Mouse (Mus musculus) MN1 (cell line): ENCODE results near the gene Anln.

Experiments
- DNase-seq: peaks from one replicate; pipeline ENCODE4 v3.0.0-alpha.2; 2016; ENCODE audit warnings: low spot score

Anln gene

DNA sequence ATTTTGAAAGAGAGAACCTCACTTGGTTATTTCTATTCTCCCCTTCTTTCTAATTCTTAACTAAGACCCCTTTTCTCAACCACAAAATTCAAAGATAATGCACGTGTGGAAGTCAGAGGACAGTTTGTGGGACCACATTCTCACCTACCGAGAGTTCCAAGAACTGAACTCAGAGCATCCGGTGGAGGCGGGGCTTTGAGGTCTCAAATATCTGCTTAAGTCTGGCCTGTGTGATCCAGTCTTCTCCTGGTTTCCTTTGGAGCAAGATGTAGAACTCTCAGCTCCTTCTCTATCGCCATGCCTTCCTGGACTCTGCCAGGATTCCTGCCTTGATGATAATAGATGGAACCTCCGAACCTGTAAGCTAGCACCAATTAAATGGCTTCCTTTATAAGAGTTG lies 13.0 kb upstream of the Anln start:
- no peak for DNase-seq

GRCm38 (mm10) chr9:22399021-22399420 lies 10.0 kb upstream of the Anln start:
- no peak for DNase-seq

- DNase-seq: no peak
These were observed 5.7 kb upstream of the Anln start for GRCm38 (mm10) chr9:22394725-22395124.

DNA sequence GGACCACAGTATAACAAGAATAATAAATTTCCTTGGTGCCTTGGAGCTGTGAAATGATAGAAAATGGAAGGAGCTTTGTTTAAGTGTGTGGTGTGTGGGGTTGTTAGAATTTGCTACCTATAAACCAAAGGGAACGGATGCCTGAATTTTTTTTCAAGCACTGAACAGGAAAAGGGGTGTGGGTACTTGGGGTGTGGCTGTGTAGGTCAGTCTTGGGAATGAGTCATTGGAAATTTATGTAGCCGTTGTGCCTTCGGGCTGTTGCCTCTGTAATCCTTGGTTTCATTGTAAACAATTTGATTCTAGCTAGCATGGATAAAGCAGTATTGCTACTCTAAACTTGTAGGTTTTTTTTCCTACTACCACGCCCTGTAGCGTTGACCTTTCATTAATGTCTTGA lies 1.4 kb upstream of the Anln start:
- DNase-seq: no peak

DNA sequence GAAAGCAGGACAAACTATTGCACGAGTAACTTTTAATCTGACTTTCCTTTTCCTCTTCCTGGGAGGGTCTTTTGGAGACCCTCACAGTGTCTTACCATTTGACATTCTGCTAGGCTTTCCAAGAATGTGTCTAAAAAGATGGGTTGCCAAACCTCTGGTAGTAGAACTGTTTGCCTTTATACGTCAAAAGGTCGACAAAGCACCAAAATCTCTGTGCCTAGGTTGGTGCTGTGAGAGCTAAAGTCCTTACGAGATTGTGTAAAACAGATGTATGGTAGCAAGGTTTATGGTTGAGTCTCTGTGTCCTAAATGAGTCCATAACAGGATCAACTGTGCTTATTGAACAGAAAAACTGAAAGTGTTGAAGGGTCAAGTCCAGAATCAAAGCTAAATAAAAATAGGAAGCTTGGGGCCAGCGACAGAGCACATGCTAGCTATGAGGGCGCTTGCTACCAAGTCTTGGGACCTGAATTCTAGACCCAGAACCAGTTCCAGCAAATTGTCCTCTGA lies 803 bp upstream of the Anln start:
- no peak for DNase-seq

DNA sequence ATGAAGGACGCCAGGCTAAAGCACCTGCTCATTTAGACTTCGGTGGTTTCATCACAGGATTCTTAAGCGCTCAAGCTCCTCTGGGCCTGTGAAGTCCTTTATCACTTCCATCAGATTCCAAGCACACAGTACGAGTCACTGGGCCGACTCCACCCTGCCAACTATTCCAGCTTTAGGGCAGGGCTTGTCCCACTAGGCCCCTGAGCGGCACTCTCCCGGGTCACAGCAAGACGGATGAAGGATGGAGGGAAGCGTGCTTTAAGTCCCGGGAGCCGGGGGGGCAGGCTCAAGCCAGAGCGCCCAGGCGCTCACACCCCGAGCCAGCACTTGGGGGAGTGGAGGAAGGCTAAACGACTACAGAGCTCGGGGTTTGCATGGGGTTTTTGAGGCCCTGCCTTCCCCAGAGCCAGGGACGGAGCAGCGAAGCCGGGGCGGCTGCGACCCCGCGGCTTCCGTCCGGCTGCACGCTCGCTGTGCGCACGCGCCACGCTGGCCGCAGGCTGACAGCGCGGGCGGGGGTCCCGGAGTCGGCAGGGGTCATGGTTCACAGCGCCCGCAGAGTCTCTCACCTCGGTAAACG lies 497 bp downstream of the Anln start:
- DNase-seq: peak; percentile 34

DNA sequence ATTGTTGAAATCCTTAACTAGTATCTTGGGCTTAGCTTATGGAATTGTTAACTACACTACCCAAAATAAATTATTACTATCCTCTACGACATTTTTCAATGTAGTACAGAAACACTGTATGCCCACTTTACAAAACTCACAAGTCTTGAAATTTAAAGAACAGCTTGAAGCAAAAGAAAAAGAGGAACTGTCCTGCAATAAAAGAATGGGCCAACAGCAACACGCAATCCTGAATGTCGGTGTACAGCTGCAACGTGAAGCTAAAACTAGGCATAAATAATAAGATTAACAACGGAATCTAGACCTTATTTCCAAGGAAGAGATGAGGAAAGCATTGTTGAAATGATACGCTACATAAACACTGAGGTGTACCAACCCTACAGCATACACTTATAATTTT lies 1.1 kb downstream of the Anln start:
- no peak for DNase-seq

DNA sequence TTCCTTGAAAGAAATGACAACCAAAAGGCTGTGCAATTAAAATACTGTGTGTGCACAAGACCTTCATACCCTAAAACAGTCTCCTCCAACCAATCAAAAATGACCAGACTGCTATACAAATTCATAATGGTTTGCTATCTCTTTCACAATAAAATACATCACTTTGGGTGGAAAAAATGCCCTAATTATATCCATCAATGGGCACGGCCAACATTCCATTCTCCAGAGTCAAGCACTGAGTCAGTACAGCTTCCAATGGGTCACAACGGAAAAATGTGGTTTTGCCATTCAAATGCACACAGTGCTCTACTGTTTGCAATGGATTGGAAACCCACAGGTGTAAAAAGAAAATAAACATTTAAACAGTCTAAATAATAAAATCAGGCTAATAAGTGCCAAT lies 3.1 kb downstream of the Anln start:
- DNase-seq: no peak

- DNase-seq: no peak
These were observed 12.9 kb downstream of the Anln start for GRCm38 (mm10) chr9:22376086-22376485.

- DNase-seq: no peak
These were observed 16.2 kb downstream of the Anln start for GRCm38 (mm10) chr9:22372760-22373159.

GRCm38 (mm10) chr9:22368030-22368429 lies 21.0 kb downstream of the Anln start:
- no peak for DNase-seq

DNA sequence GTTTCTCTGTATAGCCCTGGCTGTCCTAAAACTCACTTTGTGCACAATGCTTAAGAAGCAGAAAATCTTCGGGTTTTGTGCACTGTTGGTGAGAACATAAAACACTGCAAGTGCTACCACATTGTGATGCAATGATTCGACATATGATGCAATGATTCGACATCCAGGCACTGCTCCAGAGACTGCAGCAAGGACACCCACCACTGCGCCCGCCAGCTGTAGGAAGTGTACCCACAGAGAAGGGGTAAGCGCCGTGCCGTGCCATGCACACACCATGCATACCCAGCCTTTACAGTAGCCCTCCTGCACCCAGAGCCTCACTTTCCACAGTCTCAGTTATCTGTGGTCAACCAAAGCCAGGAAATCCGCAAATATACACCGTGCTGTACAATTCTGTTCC lies 22.4 kb downstream of the Anln start:
- DNase-seq: peak; percentile 10

DNA sequence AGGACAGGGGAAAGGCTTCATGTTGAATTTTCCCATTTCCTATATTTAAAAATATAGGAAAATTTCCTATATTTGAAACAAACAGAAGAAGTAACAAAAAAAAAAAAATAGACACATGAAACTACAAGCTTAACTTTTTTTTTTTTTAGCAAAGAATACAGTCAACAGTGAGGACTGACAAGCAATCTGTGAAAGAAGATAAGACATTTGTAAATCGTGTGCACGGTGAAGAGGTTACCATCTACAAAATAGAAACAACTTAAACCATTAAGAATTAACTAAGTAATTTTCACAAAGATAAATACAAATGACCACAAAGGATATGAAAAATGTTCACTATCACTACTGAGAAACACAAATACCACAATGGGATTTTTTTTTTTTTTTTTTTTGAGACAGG lies 22.8 kb downstream of the Anln start:
- no peak for DNase-seq

GRCm38 (mm10) chr9:22360916-22361315 lies 28.1 kb downstream of the Anln start:
- no peak for DNase-seq

GRCm38 (mm10) chr9:22355919-22356318 lies 33.1 kb downstream of the Anln start:
- DNase-seq: no peak

DNA sequence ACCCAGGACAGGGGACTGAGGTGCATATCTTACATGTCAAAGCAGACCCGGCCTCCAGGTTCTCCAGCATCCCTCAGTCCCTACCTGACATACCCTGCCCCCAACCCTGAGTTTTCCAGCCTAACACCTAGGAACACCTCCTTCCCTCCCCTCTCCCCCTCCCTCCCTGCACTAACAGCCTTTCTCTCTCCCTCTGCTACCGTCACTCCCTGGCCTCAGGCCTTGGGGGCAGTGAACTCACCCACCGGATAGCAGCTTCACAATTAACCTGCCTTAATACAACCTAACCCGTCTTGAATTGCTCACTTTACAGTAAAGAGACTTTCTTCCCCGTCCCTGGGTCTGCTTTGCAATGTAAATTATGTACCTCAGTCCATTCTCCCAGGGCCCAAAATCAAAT lies 35.1 kb downstream of the Anln start:
- DNase-seq: no peak

GRCm38 (mm10) chr9:22353465-22353864 lies 35.5 kb downstream of the Anln start:
- no peak for DNase-seq

DNA sequence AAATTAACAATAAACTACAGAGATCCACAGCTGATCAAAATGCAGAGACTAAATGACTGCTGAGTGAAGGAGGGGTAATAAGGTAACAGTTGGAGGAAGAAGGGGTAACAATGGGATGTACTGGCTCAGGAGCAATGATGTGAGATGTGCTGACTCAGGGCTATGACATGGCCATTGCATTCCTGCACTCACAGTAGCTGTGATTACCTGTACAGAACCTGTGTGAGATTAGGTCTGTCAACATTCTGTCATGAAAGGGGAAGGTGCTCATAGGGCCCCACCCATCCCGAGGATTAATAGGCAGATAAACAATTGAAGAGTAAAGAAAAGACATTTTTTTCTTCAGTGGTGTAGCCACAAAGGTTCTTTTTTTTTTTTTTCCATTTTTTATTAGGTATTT lies 48.7 kb downstream of the Anln start:
- DNase-seq: no peak

DNA sequence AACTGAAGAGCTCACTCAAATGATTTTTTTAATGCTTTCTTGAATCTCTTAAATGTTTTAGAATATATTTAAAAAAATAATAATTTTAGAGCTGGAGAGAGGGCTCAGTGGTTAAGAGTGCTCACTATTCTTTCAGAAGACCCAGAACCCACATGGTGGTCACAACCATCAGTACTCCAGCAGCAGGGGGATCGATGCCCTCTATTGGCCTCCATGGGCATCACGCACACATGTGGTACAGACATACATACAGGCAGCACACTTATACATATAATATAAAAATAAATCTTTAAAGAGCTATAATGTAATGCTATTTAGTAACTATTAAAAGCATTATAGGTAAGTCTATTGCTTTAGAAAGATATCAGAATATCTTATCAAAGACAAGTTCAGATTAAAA lies 51.8 kb downstream of the Anln start:
- no peak for DNase-seq

GRCm38 (mm10) chr9:22327475-22328387 lies 61.3 kb downstream of the Anln start:
- DNase-seq: peak; percentile 53

DNA sequence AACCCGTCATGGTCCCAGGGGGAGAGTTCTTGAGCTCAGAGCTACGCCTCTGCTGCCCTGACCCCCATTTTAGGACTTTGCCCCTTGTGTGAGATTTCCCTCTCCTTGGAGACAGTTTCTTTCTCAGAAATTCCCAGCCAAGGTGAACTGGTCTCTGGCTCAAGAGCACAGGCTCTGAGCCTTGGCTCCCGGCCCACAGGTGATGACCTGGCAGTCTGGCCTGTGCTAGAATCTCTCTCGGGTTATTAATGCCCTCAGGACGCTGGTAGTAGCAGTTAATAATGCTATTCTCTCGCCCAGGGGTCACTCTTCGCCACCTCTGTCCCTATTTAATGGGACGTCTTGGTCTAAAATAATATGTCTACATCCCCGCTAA lies 61.9 kb downstream of the Anln start:
- DNase-seq: no peak

GRCm38 (mm10) chr9:22324579-22324978 lies 64.4 kb downstream of the Anln start:
- DNase-seq: no peak

DNA sequence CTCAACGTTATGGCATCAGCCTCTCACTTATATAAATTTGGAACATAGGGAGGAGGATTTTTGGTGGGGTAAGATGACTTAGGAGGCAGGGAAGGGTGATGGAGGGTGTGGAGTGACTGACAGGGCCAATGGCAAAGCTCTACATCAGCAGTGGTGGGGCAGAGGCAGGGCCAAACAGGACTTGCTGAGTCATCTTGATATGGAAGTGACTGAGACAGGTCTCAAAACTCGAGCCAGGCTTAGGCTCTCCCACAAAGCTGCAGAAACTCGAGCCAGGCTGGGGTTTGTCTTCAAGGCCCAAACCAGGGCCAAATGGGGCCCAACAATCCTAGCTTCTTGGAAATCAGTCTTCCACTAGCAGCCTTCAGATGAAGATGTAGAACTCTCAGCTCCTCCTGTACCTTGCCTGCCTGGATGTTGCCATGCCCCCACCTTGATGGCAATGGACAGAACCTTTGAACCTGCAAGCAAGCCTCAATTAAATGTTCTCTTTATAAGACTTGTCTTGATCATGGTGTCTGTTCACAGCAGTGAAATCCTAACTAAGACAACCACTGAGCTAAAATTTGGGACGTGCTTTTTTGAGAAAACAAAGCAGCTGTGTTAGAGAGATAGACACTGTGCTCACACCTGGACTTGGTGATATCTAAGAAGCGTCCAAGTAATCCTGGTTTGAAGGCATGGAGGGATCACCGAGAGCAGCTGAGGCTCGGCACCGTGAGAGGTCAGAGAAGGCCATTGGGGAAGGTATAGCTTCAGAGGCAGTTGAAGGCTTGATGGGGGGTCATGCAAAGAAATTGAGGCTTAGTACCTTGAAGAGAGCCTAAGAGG lies 66.4 kb downstream of the Anln start:
- DNase-seq: no peak
